Mouse (Mus musculus) bone marrow macrophage, adult 2 months (primary cell): ENCODE data around the gene Hspbap1.

Source experiments
- CTCF ChIP-seq: IDR thresholded peaks from 2 replicates; pipeline ENCODE4 v1.5.1; 2012; ENCODE audit warnings: low read depth, mild to moderate bottlenecking, low read length, moderate library complexity
- POLR2A ChIP-seq: IDR thresholded peaks from 2 replicates; pipeline ENCODE4 v1.6.1; 2012; ENCODE audit warnings: mild to moderate bottlenecking, low read depth, low read length, borderline replicate concordance

DNA sequence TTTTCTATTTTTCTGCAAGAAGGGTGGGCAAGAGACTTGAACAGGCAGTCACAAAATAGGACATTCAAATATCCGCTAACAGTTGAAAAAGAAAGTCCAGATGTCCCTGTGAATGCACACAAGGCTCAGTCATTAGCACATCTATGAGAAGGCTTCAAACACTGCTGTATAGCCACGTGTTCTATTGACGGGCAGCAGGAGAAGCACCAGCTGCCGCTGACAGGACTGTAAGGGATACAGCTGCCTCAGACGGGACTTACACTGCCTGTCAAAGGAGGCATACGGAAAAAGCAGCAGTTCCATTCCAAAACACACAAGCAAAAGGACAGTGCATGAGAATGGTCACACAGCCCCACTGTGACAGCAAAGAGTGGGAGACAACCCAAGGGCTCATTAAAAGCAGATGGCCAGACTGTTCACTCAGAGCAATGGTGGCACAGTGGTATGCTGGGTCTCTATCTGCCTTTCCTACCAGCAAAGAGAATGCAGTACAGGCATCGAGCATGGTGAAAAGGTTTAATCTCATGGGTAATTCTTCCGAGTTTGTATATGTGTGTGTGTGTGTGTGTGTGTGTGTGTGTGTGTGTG is 40.9 kb upstream of the Hspbap1 start:
- TF ChIP-seq CTCF (no peak), POLR2A (no peak)
